Mouse (Mus musculus) kidney, adult 2 months (tissue): ENCODE data around the gene Hmcn2. TPM values are rescaled to one million over a fixed set of nuclear protein-coding genes. Genes with fewer than 3 reads are reported as not detected.

Experiments used
- DNase-seq: peaks from one replicate; pipeline ENCODE4 v3.0.0; 2021
- H3K27ac ChIP-seq: fragments of 200-500 bp; 2 replicates; pipeline ENCODE4 v1.5.1; 2012; ENCODE audit warnings: low read depth, low read length, control low read depth, inconsistent platforms; ENCODE audit not compliant: insufficient read depth
- H3K27me3 ChIP-seq: fragments of 200-500 bp; replicated peaks from 2 replicates; pipeline ENCODE4 v1.6.1; 2012; ENCODE audit warnings: mild to moderate bottlenecking, moderate library complexity, low read length, inconsistent platforms; ENCODE audit not compliant: control insufficient read depth, insufficient read depth
- H3K36me3 ChIP-seq: fragments of 200-500 bp; 2 replicates; pipeline ENCODE4 v1.6.1; 2012; ENCODE audit warnings: mild to moderate bottlenecking, moderate library complexity, low read length, inconsistent platforms; ENCODE audit not compliant: control insufficient read depth, insufficient read depth
- H3K4me1 ChIP-seq: fragments of 200-500 bp; 2 replicates; pipeline ENCODE4 v1.6.1; 2011; ENCODE audit warnings: low read length; ENCODE audit not compliant: control insufficient read depth, insufficient read depth
- H3K4me3 ChIP-seq: fragments of 200-500 bp; 2 replicates; pipeline ENCODE4 v1.5.1; 2011; ENCODE audit warnings: mild to moderate bottlenecking, low read depth, low read length, control low read depth; ENCODE audit not compliant: insufficient read depth
- CTCF ChIP-seq: fragments of 200-500 bp; conservative IDR thresholded peaks from 2 replicates; pipeline ENCODE4 v1.5.1; 2011; ENCODE audit warnings: low read depth, mild to moderate bottlenecking, control low read depth, low read length, moderate library complexity, mixed read lengths; ENCODE audit not compliant: insufficient read depth, insufficient read length
- POLR2A ChIP-seq: fragments of 200-500 bp; IDR thresholded peaks from one replicate; pipeline ENCODE4 v1.6.1; 2011; ENCODE audit warnings: low read depth, low read length, control low read depth
- WGBS: fragments of 180-500 bp; shearing (Covaris S2); methylation state at CpG from one replicate; pipeline ENCODE4 v1.1.7; 2018; 5-methylcytosine and 5-hydroxymethylcytosine counted together
- polyA plus RNA-seq: library from polyadenylated mRNA; depleted of rRNA; stranded (reverse); fragments of >200 nt; gene quantifications from 2 replicates; pipeline ENCODE4 v1.2.3, GENCODE M21; 2012

The Hmcn2 gene
- polyA plus RNA-seq, 1 experiment: 14.3 TPM

DNA sequence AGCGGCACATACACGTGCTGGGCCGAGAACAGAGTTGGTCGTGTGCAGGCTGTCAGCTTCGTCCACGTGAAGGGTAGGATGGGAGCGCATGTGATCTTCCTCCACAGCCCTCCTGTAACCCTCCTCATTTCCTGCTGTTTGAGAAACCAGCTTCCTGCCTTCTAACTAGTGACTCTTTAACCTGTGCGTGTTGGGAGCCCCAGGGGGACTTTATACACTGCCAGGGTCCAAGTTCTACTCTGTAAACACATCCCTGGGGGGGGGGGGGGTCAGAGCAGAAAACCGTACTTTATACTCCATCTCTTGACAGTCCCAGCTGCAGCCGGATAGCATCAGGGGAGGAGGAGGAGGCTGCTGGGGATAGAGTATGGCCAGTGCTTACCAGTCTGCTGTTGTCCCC is 120.5 kb downstream of the Hmcn2 start:
- H3K4me3 ChIP-seq: no peak overlapping the region; the same call in 1 of the 2 replicates
- H3K27me3 ChIP-seq: no peaks in the 10 kb centered on the region
- peak overlapping the region; percentile 67 for H3K27ac ChIP-seq
- no peaks in the 10 kb centered on the region for H3K36me3 ChIP-seq
- 41% methylated on average over 10 of the region's 10 CpGs for WGBS
- DNase-seq: peak; percentile 80
- no peak for TF ChIP-seq CTCF
- no peak for TF ChIP-seq POLR2A
- H3K4me1 ChIP-seq: peaks cover 14% of the 10 kb centered on the region; the same call in 1 of the 2 replicates

GRCm38 (mm10) chr2:31435567-31435966 is 121.4 kb downstream of the Hmcn2 start:
- Histone ChIP-seq H3K4me3 (no peak overlapping the region), H3K27me3 (no peaks in the 10 kb centered on the region), H3K36me3 (no peaks in the 10 kb centered on the region), H3K4me1 (peaks cover 17% of the 10 kb centered on the region; the same call in 1 of the 2 replicates), H3K27ac (peak overlapping the region; percentile 24; the same call in 1 of the 2 replicates)
- no peak for TF ChIP-seq POLR2A
- TF ChIP-seq CTCF: peak; percentile 87
- WGBS: 33% methylated on average over 6 of the region's 6 CpGs
- peak; percentile 84 for DNase-seq

- Histone ChIP-seq H3K27ac (peak overlapping the region; percentile 90), H3K4me3 (no peak overlapping the region), H3K36me3 (no peaks in the 10 kb centered on the region), H3K4me1 (peaks cover 20% of the 10 kb centered on the region; the same call in 1 of the 2 replicates), H3K27me3 (no peaks in the 10 kb centered on the region)
- WGBS: 47% methylated on average over 14 of the region's 14 CpGs
- TF ChIP-seq POLR2A: no peak
- no peak for TF ChIP-seq CTCF
- DNase-seq: peak; percentile 85
These were observed 123.4 kb downstream of the Hmcn2 start for GRCm38 (mm10) chr2:31437480-31438245.

DNA sequence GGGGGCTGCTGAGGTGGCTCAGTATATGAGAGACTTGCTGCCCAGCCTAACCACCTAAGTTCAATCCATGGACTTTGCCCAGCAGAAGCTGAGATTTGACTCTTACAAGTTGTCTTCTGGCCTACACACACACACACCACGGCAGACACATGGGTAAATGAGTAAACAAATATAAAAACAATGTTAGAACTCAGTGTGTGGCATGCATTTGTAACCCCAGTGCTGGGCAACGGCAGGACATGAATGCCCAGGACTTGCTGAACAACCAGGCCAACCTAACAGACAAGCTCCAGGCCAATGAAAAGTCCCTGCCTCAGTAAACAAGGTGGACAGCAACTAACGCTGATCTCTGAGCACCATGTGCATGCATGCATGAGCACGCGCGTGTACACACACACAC is 125.4 kb downstream of the Hmcn2 start:
- peak overlapping the region; percentile 59; the same call in 1 of the 2 replicates for H3K27ac ChIP-seq
- 50% methylated on average over 6 of the region's 6 CpGs for WGBS
- no peaks in the 10 kb centered on the region for H3K27me3 ChIP-seq
- DNase-seq: peak; percentile 91
- H3K4me3 ChIP-seq: no peak overlapping the region
- H3K36me3 ChIP-seq: no peaks in the 10 kb centered on the region
- H3K4me1 ChIP-seq: peaks cover 17% of the 10 kb centered on the region; the same call in 1 of the 2 replicates
- TF ChIP-seq CTCF: no peak

GRCm38 (mm10) chr2:31442480-31443160 is 128.4 kb downstream of the Hmcn2 start:
- TF ChIP-seq CTCF (no peak), POLR2A (no peak)
- H3K36me3 ChIP-seq: no peaks in the 10 kb centered on the region
- peaks cover 13% of the 10 kb centered on the region; the same call in 1 of the 2 replicates for H3K4me1 ChIP-seq
- no peaks in the 10 kb centered on the region for H3K27me3 ChIP-seq
- H3K27ac ChIP-seq: no peak overlapping the region
- H3K4me3 ChIP-seq: no peak overlapping the region
- DNase-seq: peak; percentile 38
- WGBS: 34% methylated on average over 11 of the region's 11 CpGs

DNA sequence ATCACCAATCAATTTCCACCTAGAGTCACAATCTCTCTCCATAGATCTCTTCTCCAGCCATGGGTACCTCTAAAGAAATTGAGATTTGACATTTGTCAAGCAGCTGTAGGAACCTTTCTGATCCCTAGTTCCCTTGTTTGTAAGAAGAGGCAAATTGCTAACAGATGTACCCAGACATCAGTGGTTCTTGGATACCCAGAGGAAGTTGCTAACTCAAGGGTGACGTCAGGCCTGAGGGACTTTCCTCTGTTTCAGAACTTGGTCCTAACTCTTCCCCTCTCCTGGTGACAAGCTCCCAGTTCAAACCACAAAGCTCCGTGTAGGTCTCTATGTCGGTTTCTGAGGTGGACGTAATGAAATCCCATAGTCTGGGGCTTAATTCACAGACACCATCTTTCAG is 131.8 kb downstream of the Hmcn2 start:
- no peaks in the 10 kb centered on the region for H3K27me3 ChIP-seq
- TF ChIP-seq POLR2A (no peak), CTCF (no peak)
- no peak for DNase-seq
- no peak overlapping the region for H3K4me3 ChIP-seq
- 0 out of 2 replicates have a peak, but pooled peaks cover under 1% of the 10 kb centered on the region for H3K4me1 ChIP-seq
- H3K27ac ChIP-seq: no peak overlapping the region
- H3K36me3 ChIP-seq: no peaks in the 10 kb centered on the region
- WGBS: 76% methylated on average over 4 of the region's 4 CpGs

- Histone ChIP-seq H3K36me3 (no peaks in the 10 kb centered on the region), H3K27ac (no peak overlapping the region), H3K27me3 (no peaks in the 10 kb centered on the region), H3K4me1 (no peaks in the 10 kb centered on the region), H3K4me3 (no peak overlapping the region)
- no peak for TF ChIP-seq POLR2A
- no peak for TF ChIP-seq CTCF
- WGBS: 72% methylated on average over 4 of the region's 4 CpGs
- DNase-seq: no peak
These were observed 132.2 kb downstream of the Hmcn2 start for GRCm38 (mm10) chr2:31446456-31446855.
